Comparison of ENCODE assay signal across 8 mouse cellular contexts in the genomic region with DNA sequence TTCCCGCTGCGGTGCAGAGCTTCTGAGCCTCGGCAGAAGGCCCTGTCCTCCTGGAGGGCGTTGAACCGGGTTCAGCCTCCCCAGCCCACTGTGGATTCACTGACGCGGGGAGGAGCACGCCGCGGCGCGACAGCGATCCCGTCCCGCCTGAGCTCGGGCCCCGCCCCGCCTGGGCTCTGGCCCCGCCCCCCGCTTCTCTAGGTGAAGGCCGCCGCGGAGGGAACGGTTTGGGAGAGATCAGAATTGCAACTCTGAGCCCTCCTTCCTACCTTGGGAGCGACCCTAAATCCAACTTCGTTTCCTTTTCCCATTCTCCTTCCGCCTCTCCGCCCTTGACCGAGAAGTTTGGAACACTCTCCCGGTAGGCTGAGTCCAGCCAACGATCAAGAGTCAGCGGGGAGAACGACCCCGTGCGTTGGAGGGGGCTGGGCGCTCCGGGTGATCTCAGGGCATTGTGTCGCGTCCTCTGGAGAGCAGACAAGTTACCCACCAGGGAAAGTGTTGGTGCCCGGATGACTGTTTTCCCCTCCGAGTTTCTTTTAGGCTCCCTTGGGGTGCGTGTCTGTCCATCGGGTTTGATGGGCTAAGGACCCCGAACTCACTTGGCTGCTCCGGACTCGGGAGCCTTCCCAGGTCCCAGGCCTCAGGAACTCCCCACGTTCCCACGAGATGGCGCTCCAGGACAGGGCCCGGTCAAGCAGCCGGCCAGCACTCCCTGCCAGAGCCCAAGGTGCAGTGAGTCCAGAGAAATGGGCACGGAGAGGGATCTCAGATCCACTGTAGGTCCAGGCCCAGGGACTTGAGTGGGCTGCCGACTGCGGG. TPM values are rescaled to one million over a fixed set of nuclear protein-coding genes. Genes with fewer than 3 reads are reported as not detected.
A peak's percentile ranks its signal among the peaks of the same experiment; 100 is the strongest.
DNase-seq lines count a peak whose midpoint lies in the region; ATAC-seq and TF ChIP-seq lines count a peak whose summit lies in the region.

No protein-coding gene starts in this region.

- peak; percentile 37 for ATAC-seq in forebrain, embryonic 14.5 days
- ATAC-seq in neural tube, embryonic 15.5 days (ENCODE audit: low FRiP score), result peak; percentile 48; the same call in 1 of the 2 replicates

- no peaks in the 10 kb centered on the region for H3K9me3 ChIP-seq in forebrain, embryonic 14.5 days (replicated peaks; ENCODE audit: control insufficient read depth, low read length)
- H3K9me3 ChIP-seq in neural tube, embryonic 15.5 days (replicated peaks), result no peaks in the 10 kb centered on the region

- peak overlapping the region; percentile 33 for H3K4me3 ChIP-seq in forebrain, embryonic 14.5 days (ENCODE audit: low read depth, low read length)
- H3K4me3 ChIP-seq in lung, adult 2 months (replicated peaks; ENCODE audit: extremely low read depth, low read depth, low read length), result peak overlapping the region; percentile 64
- H3K4me3 ChIP-seq in neural tube, embryonic 15.5 days (replicated peaks), result peak overlapping the region; percentile 37

- peak overlapping the region; percentile 46; the same call in 1 of the 2 replicates for H3K9ac ChIP-seq in forebrain, embryonic 14.5 days (ENCODE audit: low read length)
- H3K9ac ChIP-seq in neural tube, embryonic 15.5 days (replicated peaks), result no peak overlapping the region; the same call in 1 of the 2 replicates

- H3K4me2 ChIP-seq in forebrain, embryonic 14.5 days (ENCODE audit: low read length), result peak overlapping the region; percentile 79
- H3K4me2 ChIP-seq in neural tube, embryonic 15.5 days, result peak overlapping the region; percentile 63

- H3K36me3 ChIP-seq in forebrain, embryonic 14.5 days (ENCODE audit: control insufficient read depth, insufficient read depth, low read length), result no peaks in the 10 kb centered on the region
- no peaks in the 10 kb centered on the region for H3K36me3 ChIP-seq in neural tube, embryonic 15.5 days

- whole genome bisulfite sequencing in forebrain, embryonic 14.5 days, result under 1% methylated on average over 54 of the region's 54 CpGs
- WGBS in lung, adult 2 months, result under 1% methylated on average over 54 of the region's 54 CpGs
- under 1% methylated on average over 54 of the region's 54 CpGs for WGBS in neural tube, embryonic 15.5 days

- peak; percentile 66 for TF ChIP-seq CTCF in lung, adult 2 months (IDR thresholded peaks at IDR 0.05; ENCODE audit: insufficient read depth, low read length)

- peak; percentile 83 for DNase-seq in ES-CJ7 (ENCODE audit: low read depth, low spot score)
- DNase-seq in cerebellum, adult 18-20 months, result peak; percentile 69 to 76
- DNase-seq in forebrain, embryonic 14.5 days (ENCODE audit: low spot score), result peak; percentile 80
- peak; percentile 93 to 95 for DNase-seq in heart, postnatal 14 days
- peak; percentile 44 to 73 for DNase-seq in layer of hippocampus, adult 18-20 months (ENCODE audit: low spot score in 2 of 2)
- DNase-seq in lung, adult 2 months, result peak; percentile 90
- peak; percentile 84 for DNase-seq in testis, postnatal 14 days (ENCODE audit: low spot score)

- H3K27ac ChIP-seq in forebrain, embryonic 14.5 days (ENCODE audit: low read depth, low read length), result no peak overlapping the region
- H3K27ac ChIP-seq in neural tube, embryonic 15.5 days (replicated peaks), result no peak overlapping the region

- intact Hi-C loops in heart, postnatal 14 days (cut with DNase I), result loop anchor here (2.0 kb wide), 1 partner anchor 128 kb away; no protein-coding TSS in a partner anchor

- TF ChIP-seq POLR2A in lung, adult 2 months (IDR thresholded peaks at IDR 0.05; ENCODE audit: borderline replicate concordance, extremely low read depth, low read depth, low read length), result peak; percentile 88; the same call in 1 of the 2 replicates

- peaks cover 11% of the 10 kb centered on the region for H3K4me1 ChIP-seq in forebrain, embryonic 14.5 days (ENCODE audit: control insufficient read depth, insufficient read depth, low read length)
- peaks cover 8% of the 10 kb centered on the region; the same call in 1 of the 2 replicates for H3K4me1 ChIP-seq in lung, adult 2 months (ENCODE audit: control insufficient read depth, insufficient read depth, low read length)
- H3K4me1 ChIP-seq in neural tube, embryonic 15.5 days, result peaks cover 38% of the 10 kb centered on the region

- peaks cover 72% of the 10 kb centered on the region for H3K27me3 ChIP-seq in forebrain, embryonic 14.5 days (replicated peaks; ENCODE audit: control insufficient read depth, insufficient read depth, low read length)
- H3K27me3 ChIP-seq in neural tube, embryonic 15.5 days (replicated peaks), result peaks cover 86% of the 10 kb centered on the region

RNA-seq across cellular contexts. Expression of gene Gm11444, which starts 5.8 kb away (rescaled TPM):
- polyA plus RNA-seq in forebrain, embryonic 14.5 days (2014; fragmentation: Nextera tagmentation; extraction: Ambion mirVana), result not detected in 2 replicates
- total RNA-seq in heart, postnatal 14 days (2021), result not detected
- not detected for total RNA-seq in layer of hippocampus, adult 18-20 months (2021)
- not detected in 2 replicates for polyA plus RNA-seq in lung, adult 2 months (2012; rRNA removed)
- polyA plus RNA-seq in neural tube, embryonic 15.5 days (2015; fragmentation: Nextera tagmentation; extraction: Ambion mirVana), result not detected in 2 replicates

RNA-seq across cellular contexts. Expression of gene Tbx2, which starts 12.0 kb away (rescaled TPM):
- polyA plus RNA-seq in forebrain, embryonic 14.5 days (2014; fragmentation: Nextera tagmentation; extraction: Ambion mirVana), result 0.48 and 0.64 TPM in 2 replicates
- 10 to 100 TPM; 11.8 to 14.5 TPM for total RNA-seq in heart, postnatal 14 days (2021)
- total RNA-seq in layer of hippocampus, adult 18-20 months (2021), result 1 to 10 TPM; 1.2 to 1.3 TPM
- 257 and 302 TPM in 2 replicates for polyA plus RNA-seq in lung, adult 2 months (2012; rRNA removed)
- polyA plus RNA-seq in neural tube, embryonic 15.5 days (2015; fragmentation: Nextera tagmentation; extraction: Ambion mirVana), result 1.4 and 1.5 TPM in 2 replicates

RNA-seq across cellular contexts. Expression of gene Tbx4, which starts 41.9 kb away (rescaled TPM):
- 0.11 and 0.13 TPM in 2 replicates for polyA plus RNA-seq in forebrain, embryonic 14.5 days (2014; fragmentation: Nextera tagmentation; extraction: Ambion mirVana)
- total RNA-seq in heart, postnatal 14 days (2021), result under 1 TPM in 1 of 2 experiments, not detected in 1; 0.14 TPM
- total RNA-seq in layer of hippocampus, adult 18-20 months (2021), result under 1 TPM in 1 of 2 experiments, not detected in 1; 0.18 TPM
- 79.5 and 80.4 TPM in 2 replicates for polyA plus RNA-seq in lung, adult 2 months (2012; rRNA removed)
- 0.19 and 0.29 TPM in 2 replicates for polyA plus RNA-seq in neural tube, embryonic 15.5 days (2015; fragmentation: Nextera tagmentation; extraction: Ambion mirVana)

Comparison
In these comparisons a context has a peak if more than half of its experiments do, and no peak if none do; other contexts are left out.
1. RNA of gene Tbx2, which starts 12.0 kb away (polyA plus RNA-seq): 257 to 302 TPM in lung, adult 2 months; 1.4 to 1.5 TPM in neural tube, embryonic 15.5 days and 0.48 to 0.64 TPM in forebrain, embryonic 14.5 days; every median in the first group is over 100 times any median in the second.
2. RNA of gene Tbx4, which starts 41.9 kb away (polyA plus RNA-seq): 79.5 to 80.4 TPM in lung, adult 2 months; 0.19 to 0.29 TPM in neural tube, embryonic 15.5 days and 0.11 to 0.13 TPM in forebrain, embryonic 14.5 days; every median in the first group is over 10 times any median in the second.
3. Peak in every context shown above with its lines, with median percentiles within 50 percentile points of each other: DNase-seq and H3K4me3 ChIP-seq.